Mouse (Mus musculus) stomach, postnatal 0 days (tissue): ENCODE results near the gene Krt4.

Source experiments
- CTCF ChIP-seq: IDR thresholded peaks from 2 replicates; pipeline ENCODE4 v1.5.1; 2016; ENCODE audit warnings: antibody characterized with exemption, low read depth, mild to moderate bottlenecking, moderate library complexity
- EP300 ChIP-seq: optimal IDR thresholded peaks from 2 replicates; pipeline ENCODE3; 2016; ENCODE audit warnings: antibody characterized with exemption

- TF ChIP-seq CTCF (no peak), EP300 (no peak)
Measured at GRCm38 (mm10) chr15:101938600-101939308, 14.2 kb upstream of the Krt4 start.
